Mouse (Mus musculus) heart, embryonic 16.5 days (tissue): ENCODE data around the gene Sgms2. TPM values are rescaled to one million over a fixed set of nuclear protein-coding genes. Genes with fewer than 3 reads are reported as not detected.

Experiments used
- ATAC-seq: fragments of 200-750 bp; cut with Nextera tagmentation; replicated peaks from 2 replicates; pipeline ENCODE4 v1.8.0; 2017; ENCODE audit warnings: moderate number of reproducible peaks; ENCODE audit not compliant: insufficient read depth, low FRiP score; ENCODE audit errors: extremely low read depth
- H3K27ac ChIP-seq: fragments of 300-500 bp; sonication (generic); 2 replicates; pipeline ENCODE4 v1.5.1; 2014; ENCODE audit warnings: mild to moderate bottlenecking, low read length, control low read depth, moderate library complexity
- H3K27me3 ChIP-seq: fragments of 300-500 bp; sonication (generic); 2 replicates; pipeline ENCODE4 v1.6.1; 2014; ENCODE audit warnings: low read length, mixed read lengths; ENCODE audit not compliant: control insufficient read depth, insufficient read depth
- H3K36me3 ChIP-seq: fragments of 300-500 bp; sonication (generic); 2 replicates; pipeline ENCODE4 v1.6.1; 2014; ENCODE audit not compliant: control insufficient read depth, insufficient read depth
- H3K4me1 ChIP-seq: fragments of 300-500 bp; sonication (generic); 2 replicates; pipeline ENCODE4 v1.6.1; 2014; ENCODE audit warnings: low read length, mixed read lengths; ENCODE audit not compliant: control insufficient read depth, insufficient read depth
- H3K4me2 ChIP-seq: fragments of 300-500 bp; sonication (generic); 2 replicates; pipeline ENCODE4 v1.6.1; 2014; ENCODE audit warnings: low read depth, mild to moderate bottlenecking, control low read depth, low read length
- H3K4me3 ChIP-seq: fragments of 300-500 bp; sonication (generic); 2 replicates; pipeline ENCODE4 v1.5.1; 2014; ENCODE audit warnings: mild to moderate bottlenecking, control low read depth, low read length
- H3K9ac ChIP-seq: fragments of 300-500 bp; sonication (generic); 2 replicates; pipeline ENCODE4 v1.6.1; 2014; ENCODE audit warnings: low read length, control low read depth
- H3K9me3 ChIP-seq: fragments of 300-500 bp; sonication (generic); replicated peaks from 2 replicates; pipeline ENCODE4 v1.6.1; 2016; ENCODE audit warnings: low read length; ENCODE audit not compliant: control insufficient read depth
- WGBS: fragments of 180-500 bp; shearing (Covaris S2); extraction: QIAGEN DNeasy Blood & Tissue Kit; methylation state at CpG from one replicate; pipeline ENCODE4 v1.1.7; 2014; 5-methylcytosine and 5-hydroxymethylcytosine counted together
- polyA plus RNA-seq: library from polyadenylated mRNA; unstranded; fragments of >200 nt; fragmentation: Nextera tagmentation; extraction: Ambion mirVana; gene quantifications from 2 replicates; pipeline ENCODE4 v1.2.1, GENCODE M21; 2015

Gene Sgms2
- polyA plus RNA-seq, 1 experiment from 2014 or later, result 1.3 TPM

GRCm38 (mm10) chr3:131358205-131358604, 133.0 kb downstream of the Sgms2 start:
- H3K27me3 ChIP-seq, result no peaks in the 10 kb centered on the region
- no peak overlapping the region for H3K27ac ChIP-seq
- WGBS, result 66% methylated on average over 5 of the region's 5 CpGs
- no peaks in the 10 kb centered on the region for H3K4me1 ChIP-seq
- H3K4me2 ChIP-seq, result no peak overlapping the region
- H3K9ac ChIP-seq, result no peak overlapping the region
- H3K9me3 ChIP-seq, result no peaks in the 10 kb centered on the region
- H3K4me3 ChIP-seq, result no peak overlapping the region
- no peaks in the 10 kb centered on the region for H3K36me3 ChIP-seq
- no peak for ATAC-seq

- Histone ChIP-seq H3K36me3 (no peaks in the 10 kb centered on the region), H3K27me3 (no peaks in the 10 kb centered on the region), H3K4me2 (no peak overlapping the region), H3K9ac (no peak overlapping the region), H3K27ac (no peak overlapping the region), H3K4me3 (no peak overlapping the region), H3K9me3 (no peaks in the 10 kb centered on the region), H3K4me1 (no peaks in the 10 kb centered on the region)
- 77% methylated on average over 3 of the region's 3 CpGs for WGBS
- ATAC-seq, result no peak
These were observed 133.6 kb downstream of the Sgms2 start for GRCm38 (mm10) chr3:131357643-131358042.

GRCm38 (mm10) chr3:131356026-131356425, 135.2 kb downstream of the Sgms2 start:
- H3K4me3 ChIP-seq, result no peak overlapping the region
- no peak overlapping the region for H3K4me2 ChIP-seq
- no peaks in the 10 kb centered on the region for H3K36me3 ChIP-seq
- 61% methylated on average over 5 of the region's 5 CpGs for WGBS
- no peaks in the 10 kb centered on the region for H3K9me3 ChIP-seq
- H3K27me3 ChIP-seq, result no peaks in the 10 kb centered on the region
- H3K4me1 ChIP-seq, result no peaks in the 10 kb centered on the region
- ATAC-seq, result no peak
- no peak overlapping the region for H3K9ac ChIP-seq
- H3K27ac ChIP-seq, result no peak overlapping the region

GRCm38 (mm10) chr3:131350539-131350938, 140.7 kb downstream of the Sgms2 start:
- H3K27ac ChIP-seq, result no peak overlapping the region
- 79% methylated on average over 7 of the region's 7 CpGs for WGBS
- H3K36me3 ChIP-seq, result no peaks in the 10 kb centered on the region
- H3K4me3 ChIP-seq, result no peak overlapping the region
- H3K4me2 ChIP-seq, result no peak overlapping the region
- no peaks in the 10 kb centered on the region for H3K4me1 ChIP-seq
- H3K27me3 ChIP-seq, result no peaks in the 10 kb centered on the region
- H3K9me3 ChIP-seq, result no peaks in the 10 kb centered on the region
- H3K9ac ChIP-seq, result no peak overlapping the region
- ATAC-seq, result no peak

- Histone ChIP-seq H3K9ac (no peak overlapping the region), H3K9me3 (no peaks in the 10 kb centered on the region), H3K27me3 (no peaks in the 10 kb centered on the region), H3K4me3 (no peak overlapping the region), H3K4me1 (no peaks in the 10 kb centered on the region), H3K27ac (no peak overlapping the region), H3K36me3 (no peaks in the 10 kb centered on the region), H3K4me2 (no peak overlapping the region)
- 82% methylated on average over 6 of the region's 6 CpGs for WGBS
- ATAC-seq, result no peak
These were observed 142.2 kb downstream of the Sgms2 start for GRCm38 (mm10) chr3:131349013-131349412.

- H3K27me3 ChIP-seq, result no peaks in the 10 kb centered on the region
- no peak for ATAC-seq
- no peak overlapping the region for H3K4me3 ChIP-seq
- H3K9ac ChIP-seq, result no peak overlapping the region
- H3K27ac ChIP-seq, result no peak overlapping the region
- H3K36me3 ChIP-seq, result no peaks in the 10 kb centered on the region
- no peaks in the 10 kb centered on the region for H3K9me3 ChIP-seq
- WGBS, result 81% methylated on average over 3 of the region's 3 CpGs
- no peaks in the 10 kb centered on the region for H3K4me1 ChIP-seq
- H3K4me2 ChIP-seq, result no peak overlapping the region
These were observed 142.6 kb downstream of the Sgms2 start for GRCm38 (mm10) chr3:131348579-131348950.

GRCm38 (mm10) chr3:131347831-131348578, 143.2 kb downstream of the Sgms2 start:
- Histone ChIP-seq H3K36me3 (no peaks in the 10 kb centered on the region), H3K9me3 (no peaks in the 10 kb centered on the region), H3K4me1 (no peaks in the 10 kb centered on the region), H3K27me3 (no peaks in the 10 kb centered on the region), H3K4me2 (no peak overlapping the region), H3K4me3 (no peak overlapping the region), H3K9ac (no peak overlapping the region), H3K27ac (no peak overlapping the region)
- no peak for ATAC-seq
- WGBS, result 59% methylated on average over 6 of the region's 6 CpGs

- H3K4me1 ChIP-seq, result no peaks in the 10 kb centered on the region
- H3K4me2 ChIP-seq, result no peak overlapping the region
- no peaks in the 10 kb centered on the region for H3K9me3 ChIP-seq
- no peak overlapping the region for H3K9ac ChIP-seq
- H3K4me3 ChIP-seq, result no peak overlapping the region
- no peak overlapping the region for H3K27ac ChIP-seq
- H3K36me3 ChIP-seq, result no peaks in the 10 kb centered on the region
- WGBS, result 86% methylated on average over 6 of the region's 6 CpGs
- ATAC-seq, result no peak
- no peaks in the 10 kb centered on the region for H3K27me3 ChIP-seq
These were observed 145.3 kb downstream of the Sgms2 start for GRCm38 (mm10) chr3:131345903-131346302.

GRCm38 (mm10) chr3:131343311-131343710, 147.9 kb downstream of the Sgms2 start:
- WGBS, result 78% methylated on average over 6 of the region's 6 CpGs
- Histone ChIP-seq H3K9ac (no peak overlapping the region), H3K36me3 (no peaks in the 10 kb centered on the region), H3K9me3 (no peaks in the 10 kb centered on the region), H3K4me2 (no peak overlapping the region), H3K27me3 (no peaks in the 10 kb centered on the region), H3K27ac (no peak overlapping the region), H3K4me1 (no peaks in the 10 kb centered on the region), H3K4me3 (no peak overlapping the region)
- ATAC-seq, result no peak
